Mouse (Mus musculus) central nervous system, embryonic 18 days (tissue): ENCODE data around the gene Olfr665. TPM values are rescaled to one million over a fixed set of nuclear protein-coding genes. Genes with fewer than 3 reads are reported as not detected.

Experiments used
- polyA plus RNA-seq: library from polyadenylated mRNA; depleted of rRNA; stranded (reverse); fragments of >200 nt; gene quantifications from 2 replicates; pipeline ENCODE4 v1.2.3, GENCODE M21; 2012; rRNA removed

Gene Olfr665
- polyA plus RNA-seq: not detected in 2 replicates

GRCm38 (mm10) chr7:104877731-104878130 is at the start of gene Olfr665:
Olfr665 (plus strand) TSS chr7:104878031.

DNA sequence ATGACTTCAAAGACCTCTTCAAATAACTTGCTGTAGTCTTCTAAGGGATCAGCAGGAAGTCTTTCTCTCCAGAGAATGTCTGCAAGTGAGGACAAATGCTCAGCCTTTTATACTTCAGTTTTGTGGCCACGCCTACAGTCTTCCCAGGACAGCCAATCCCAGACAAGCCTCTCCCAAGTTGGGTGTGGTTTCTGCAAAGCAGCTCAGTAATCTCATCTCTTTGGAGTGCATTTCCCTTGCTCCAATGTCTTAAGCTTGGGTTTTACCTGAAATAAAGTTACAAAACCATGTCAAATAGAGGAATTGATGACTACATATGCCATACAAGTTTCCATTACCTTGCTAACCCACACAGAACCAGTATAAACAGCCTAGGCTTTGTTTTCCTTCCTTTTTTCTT is 35.3 kb upstream of the Olfr665 start, which contains the start of gene Usp17lb:
TSS of gene Usp17lb (minus strand) at position 101 of the 400 bp plus-strand sequence.

GRCm38 (mm10) chr7:104856709-104857108 is 21.1 kb upstream of the Olfr665 start, which contains the start of gene Usp17la:
Usp17la (plus strand) TSS chr7:104857009.

GRCm38 (mm10) chr7:104895852-104896251 is 18.0 kb downstream of the Olfr665 start, which contains the start of gene Olfr666:
Olfr666 (minus strand) TSS chr7:104895952.

GRCm38 (mm10) chr7:104921382-104921781 is 43.6 kb downstream of the Olfr665 start, which contains the start of gene Olfr667:
Olfr667 (minus strand) TSS chr7:104921482.

DNA sequence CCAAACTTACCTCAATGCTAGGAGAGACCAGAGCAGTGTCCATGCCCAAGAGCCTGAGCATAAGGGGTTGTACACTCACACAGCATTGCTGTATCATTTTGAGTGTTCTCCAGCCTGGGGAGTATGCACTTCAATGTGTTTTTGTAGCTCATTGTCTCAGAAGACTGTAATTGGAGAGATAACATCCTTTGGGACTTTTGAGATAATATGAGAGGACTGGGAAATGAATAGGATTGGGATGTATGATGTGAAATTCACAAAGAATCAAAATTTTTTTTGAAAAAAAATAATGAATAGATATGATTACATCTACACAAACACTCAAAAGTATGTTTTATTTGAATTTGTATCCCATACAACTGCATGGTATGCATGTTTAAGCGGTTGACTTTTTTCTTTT is 50.1 kb downstream of the Olfr665 start, which contains the start of gene Olfr668:
TSS of gene Olfr668 (minus strand) at position 101 of the 400 bp plus-strand sequence.

Other genes starting within 250 kb of the Olfr665 start
- gene Olfr658, start 230.7 kb upstream of the Olfr665 start, polyA plus RNA-seq: 0.09 and 0.15 TPM in 2 replicates
- not detected in 2 replicates for gene Olfr659, start 211.3 kb upstream of the Olfr665 start, polyA plus RNA-seq
- not detected in 2 replicates for gene Olfr661, start 191.5 kb upstream of the Olfr665 start, polyA plus RNA-seq
- not detected in 2 replicates for gene Usp17le, start 100.6 kb upstream of the Olfr665 start, polyA plus RNA-seq
- gene Usp17lb, start 35.4 kb upstream of the Olfr665 start, polyA plus RNA-seq: not detected in 2 replicates
- gene Usp17la, start 21.0 kb upstream of the Olfr665 start, polyA plus RNA-seq: not detected in 2 replicates
- not detected in 2 replicates for gene Olfr666, start 17.9 kb downstream of the Olfr665 start, polyA plus RNA-seq
- gene Olfr667, start 43.5 kb downstream of the Olfr665 start, polyA plus RNA-seq: not detected in 2 replicates
- gene Olfr668, start 50.0 kb downstream of the Olfr665 start, polyA plus RNA-seq: not detected in 2 replicates
- not detected in 2 replicates for gene Olfr669, start 56.2 kb downstream of the Olfr665 start, polyA plus RNA-seq
- not detected in 2 replicates for gene Olfr670, start 84.6 kb downstream of the Olfr665 start, polyA plus RNA-seq
- not detected in 2 replicates for gene Olfr671, start 101.1 kb downstream of the Olfr665 start, polyA plus RNA-seq
- not detected in 2 replicates for gene Olfr672, start 124.0 kb downstream of the Olfr665 start, polyA plus RNA-seq
- not detected in 2 replicates for gene Olfr675, start 150.4 kb downstream of the Olfr665 start, polyA plus RNA-seq
- not detected in 2 replicates for gene Olfr676, start 154.7 kb downstream of the Olfr665 start, polyA plus RNA-seq
- gene Olfr677, start 173.3 kb downstream of the Olfr665 start, polyA plus RNA-seq: not detected in 2 replicates
- not detected in 2 replicates for gene Olfr678, start 186.4 kb downstream of the Olfr665 start, polyA plus RNA-seq
- gene Olfr679, start 203.2 kb downstream of the Olfr665 start, polyA plus RNA-seq: not detected in 2 replicates
- not detected in 2 replicates for gene Olfr680-ps1, start 214.8 kb downstream of the Olfr665 start, polyA plus RNA-seq
- not detected in 2 replicates for gene Olfr681, start 238.8 kb downstream of the Olfr665 start, polyA plus RNA-seq